Mouse (Mus musculus): Measurements from ENCODE around the gene Pgd. TPM values are rescaled to one million over a fixed set of nuclear protein-coding genes. Genes with fewer than 3 reads are reported as not detected.
A peak's percentile ranks its signal among the peaks of the same experiment; 100 is the strongest.
"Not testable (repeated sequence)": the region's sequence is repeated elsewhere in the genome, so short reads cannot be mapped to it uniquely, and the experiment has no call there.

Pgd gene
- polyA plus RNA-seq, 1 experiment from 2014 or later, result 77.6 TPM

DNA sequence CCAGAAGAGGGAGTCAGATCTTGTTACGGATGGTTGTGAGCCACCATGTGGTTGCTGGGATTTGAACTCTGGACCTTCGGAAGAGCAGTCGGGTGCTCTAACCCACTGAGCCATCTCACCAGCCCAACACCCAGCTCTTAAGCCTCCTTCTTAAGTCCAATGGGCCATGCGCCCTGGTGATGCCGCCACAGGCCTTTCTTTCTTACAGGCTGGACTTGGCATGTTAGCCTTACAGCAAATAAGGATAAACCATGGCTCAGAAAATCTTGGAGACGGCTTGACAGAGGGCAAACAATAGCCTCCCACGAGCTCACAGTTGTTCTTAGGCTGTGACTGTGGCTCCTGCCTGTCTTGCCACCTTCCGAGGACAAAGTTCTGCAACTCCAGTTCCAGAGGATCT is 3.4 kb upstream of the Pgd start:
- not testable (repeated sequence) for DNase-seq (ENCODE audit: low spot score)

DNA sequence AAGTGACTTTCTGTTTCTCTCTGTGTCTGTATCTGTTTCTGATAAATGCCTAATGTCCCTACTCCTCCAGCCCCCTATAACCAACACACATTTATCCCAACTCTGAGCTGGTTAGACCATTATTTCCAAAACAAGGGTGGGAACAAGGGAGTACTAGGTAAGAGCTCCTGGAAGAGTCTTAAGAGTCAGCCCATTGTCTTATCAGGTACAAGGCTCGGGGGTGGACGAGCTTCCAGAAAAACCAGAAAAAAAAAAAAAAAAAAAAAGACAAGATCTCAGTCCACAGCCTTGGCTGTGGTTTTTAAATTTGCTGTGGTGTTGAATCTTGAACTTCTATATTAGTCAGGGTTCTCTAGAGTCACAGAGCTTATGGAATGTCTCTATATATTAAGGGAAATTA is 1.4 kb upstream of the Pgd start:
- no peak for DNase-seq (ENCODE audit: low spot score)

DNA sequence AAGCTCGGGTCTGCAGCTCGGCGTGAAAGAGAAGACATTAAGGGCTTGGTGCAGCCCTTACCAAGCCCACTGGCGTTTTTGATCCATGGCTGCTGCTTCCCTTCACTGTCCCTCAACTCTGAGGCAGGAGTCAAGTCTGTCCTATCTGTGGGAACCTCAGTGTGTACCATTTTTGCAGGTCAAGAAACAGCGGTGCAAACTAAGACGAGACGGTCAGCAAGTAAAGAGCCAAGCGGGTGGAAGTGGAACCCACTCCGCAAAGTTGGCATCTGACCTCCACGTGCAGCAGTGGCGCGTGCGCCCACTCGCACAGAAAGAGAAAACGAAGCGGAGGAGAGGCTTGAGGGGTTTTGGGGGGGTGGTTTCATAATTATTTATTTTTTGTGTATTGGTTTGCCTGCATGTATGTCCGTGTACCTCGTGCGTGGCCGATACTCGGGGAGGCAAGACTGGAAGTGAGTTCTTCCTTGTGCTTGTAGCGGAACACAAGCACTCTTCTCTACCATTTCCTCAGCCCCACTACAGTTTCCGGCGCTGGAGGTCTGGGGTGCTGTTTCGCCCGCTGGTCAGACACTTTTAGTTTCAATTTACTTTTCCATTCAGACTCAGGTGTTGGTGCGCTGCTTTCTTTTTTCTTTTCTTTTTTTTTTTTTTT is 513 bp upstream of the Pgd start:
- peak; percentile 38 for DNase-seq (ENCODE audit: low spot score)

DNA sequence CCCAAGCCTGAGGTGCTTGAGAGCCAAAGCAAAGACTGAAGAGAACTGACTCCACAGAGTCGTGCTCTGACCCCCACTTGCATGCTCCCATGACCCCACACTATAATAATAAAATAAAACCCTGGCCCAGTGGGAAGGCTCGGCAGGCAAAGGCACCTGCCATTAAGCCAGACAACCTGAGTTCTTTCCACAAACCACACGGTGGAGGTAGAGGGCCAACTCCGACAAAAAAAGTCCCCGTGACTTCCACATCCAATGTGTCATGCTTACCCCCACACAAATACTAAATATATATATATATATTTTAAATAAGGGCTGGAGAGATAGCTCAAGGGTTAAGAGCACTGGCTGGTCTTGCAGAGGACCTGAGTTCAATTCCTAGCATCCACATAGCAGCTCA is 2.4 kb downstream of the Pgd start:
- no peak for DNase-seq (ENCODE audit: low spot score)

DNA sequence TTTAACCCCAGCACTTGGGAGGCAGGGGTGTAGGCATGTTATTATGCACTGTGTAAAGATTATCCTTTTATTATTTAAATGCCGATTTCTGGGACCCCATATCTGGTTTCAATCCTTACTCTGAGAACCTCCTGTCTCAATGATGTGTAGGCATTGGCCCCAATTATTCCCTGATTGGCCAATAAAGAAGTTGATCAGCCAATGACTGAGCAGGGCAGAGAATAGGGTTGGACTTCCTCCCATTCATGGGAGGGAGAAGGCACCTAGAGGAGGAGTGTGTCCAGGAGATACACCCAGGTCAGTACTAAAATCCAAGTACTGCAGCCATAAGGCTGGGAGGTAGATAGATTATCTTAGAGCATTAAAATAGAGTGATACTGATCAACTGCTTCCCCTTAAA is 3.4 kb downstream of the Pgd start:
- DNase-seq (ENCODE audit: low spot score), result no peak

DNA sequence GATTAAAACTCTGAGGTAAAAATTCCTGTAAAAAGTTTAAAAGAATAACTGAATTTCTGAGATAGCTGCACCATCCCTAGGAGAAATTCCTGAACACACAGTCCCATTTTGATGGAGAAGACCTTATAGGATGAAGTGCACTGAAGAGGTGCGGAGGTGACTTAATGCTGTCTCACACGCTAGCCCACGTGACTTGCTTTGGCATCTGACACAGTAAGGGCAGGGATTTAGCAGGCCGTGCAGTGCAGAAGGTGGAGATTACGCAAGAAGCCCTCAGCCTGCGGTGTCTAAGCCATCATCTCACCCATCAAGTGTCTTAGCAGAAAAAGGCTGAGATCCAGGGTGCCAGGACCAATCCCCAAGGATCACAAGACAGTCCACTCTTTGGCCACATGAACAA is 5.4 kb downstream of the Pgd start:
- DNase-seq (ENCODE audit: low spot score), result no peak

DNA sequence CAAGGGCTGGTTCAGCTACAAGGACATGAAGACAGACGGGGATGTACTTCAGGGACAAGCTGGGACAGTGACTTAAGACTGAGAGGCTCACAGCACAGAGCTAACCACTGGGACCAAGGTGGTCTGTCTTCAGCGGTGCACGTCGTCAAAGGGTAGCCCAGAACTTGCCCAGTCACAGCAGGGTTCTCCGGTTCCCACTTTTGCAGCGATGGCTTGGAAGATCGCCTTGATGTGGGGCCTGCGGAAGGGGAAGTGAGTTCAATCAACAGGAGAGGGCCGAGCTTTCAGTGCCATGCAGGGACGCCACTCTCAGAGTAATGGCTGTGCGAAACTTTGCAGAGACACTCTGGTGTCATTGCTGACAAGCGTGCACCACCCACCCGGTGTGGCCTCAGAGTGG is 6.7 kb downstream of the Pgd start:
- DNase-seq (ENCODE audit: low spot score), result no peak

DNA sequence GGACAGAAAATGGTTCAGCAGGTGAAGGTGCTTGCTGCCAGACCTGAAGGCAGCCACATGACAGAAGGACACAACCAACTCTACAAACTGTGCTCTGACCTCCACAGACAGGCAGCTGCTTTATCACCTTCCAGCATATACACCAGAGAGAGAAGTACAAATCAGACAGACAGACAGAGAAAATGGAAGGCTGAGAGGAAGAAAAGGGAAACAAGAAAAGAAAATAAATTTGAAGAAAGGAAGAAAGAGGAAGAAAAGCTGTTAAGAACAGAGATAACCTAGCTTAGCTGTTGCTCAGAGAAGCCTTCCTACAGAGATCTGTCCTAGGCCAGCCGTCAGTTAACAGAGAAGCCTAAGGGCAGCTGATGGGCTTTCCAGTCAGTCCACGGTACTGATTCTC is 7.4 kb downstream of the Pgd start:
- no peak for DNase-seq (ENCODE audit: low spot score)

DNA sequence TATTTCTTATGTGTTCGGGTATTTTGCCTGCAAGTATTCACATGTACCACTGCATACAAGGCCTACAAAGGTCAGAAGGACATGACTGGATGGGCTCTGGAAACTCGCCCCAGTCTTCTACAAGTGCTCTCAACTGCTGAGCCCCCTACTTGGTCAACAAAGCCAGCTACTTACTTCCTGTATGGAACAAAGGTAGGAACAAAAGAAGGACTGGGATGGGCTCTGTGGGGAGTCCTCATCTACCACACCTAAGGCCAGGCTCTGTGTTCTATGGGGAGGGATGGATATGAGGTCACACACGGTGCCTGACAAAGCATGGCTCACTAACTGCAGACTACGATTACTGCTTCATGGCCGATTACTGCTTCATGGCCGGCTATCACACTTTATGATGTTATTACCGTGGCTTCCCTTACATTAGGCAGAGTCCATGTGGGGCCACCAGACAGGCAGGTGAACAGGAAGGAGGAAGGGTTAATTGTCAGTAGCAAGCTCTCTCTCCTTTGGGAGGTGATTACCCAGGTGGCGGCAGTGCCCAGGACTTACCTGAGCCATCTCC is 9.1 kb downstream of the Pgd start:
- DNase-seq (ENCODE audit: low spot score), result no peak

DNA sequence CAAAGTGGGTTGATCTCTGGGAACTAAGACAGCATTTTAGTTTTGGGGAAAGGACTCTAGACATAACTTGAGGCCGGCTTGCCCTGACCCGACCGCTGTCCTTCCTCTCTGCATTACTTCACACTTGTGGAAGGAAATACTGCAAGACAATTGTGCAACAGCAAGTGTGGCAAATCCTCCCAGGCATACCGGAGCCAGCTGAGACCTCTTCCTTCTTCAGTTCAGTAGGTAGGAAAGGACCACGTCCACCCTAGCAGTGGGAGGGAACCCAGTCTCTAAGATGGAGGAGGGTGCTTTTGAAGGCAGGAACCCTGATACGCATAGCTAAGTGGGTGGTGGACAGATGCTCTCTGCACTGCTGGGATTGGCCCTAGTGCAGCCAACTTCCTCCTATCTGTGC is 10.9 kb downstream of the Pgd start:
- no peak for DNase-seq (ENCODE audit: low spot score)

DNA sequence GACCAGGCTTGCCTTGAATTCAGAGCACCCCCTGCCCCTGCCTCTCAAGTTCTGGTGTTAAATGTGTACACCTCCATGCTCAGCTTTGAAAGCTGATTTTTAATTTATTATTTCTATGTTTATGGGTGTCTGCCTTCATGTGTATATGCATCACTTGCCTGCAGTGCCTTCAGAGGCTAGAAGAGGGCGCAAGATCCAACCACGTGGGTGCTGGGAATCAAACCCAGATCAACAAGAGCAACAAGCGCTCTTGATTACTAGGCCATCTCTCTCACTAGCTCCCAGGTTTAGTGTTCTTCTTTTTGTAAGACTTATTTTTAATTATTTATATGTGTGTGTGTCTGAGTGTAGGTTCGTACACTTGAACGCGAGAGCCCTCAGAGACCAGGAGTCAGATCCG is 11.7 kb downstream of the Pgd start:
- no peak for DNase-seq (ENCODE audit: low spot score)

DNA sequence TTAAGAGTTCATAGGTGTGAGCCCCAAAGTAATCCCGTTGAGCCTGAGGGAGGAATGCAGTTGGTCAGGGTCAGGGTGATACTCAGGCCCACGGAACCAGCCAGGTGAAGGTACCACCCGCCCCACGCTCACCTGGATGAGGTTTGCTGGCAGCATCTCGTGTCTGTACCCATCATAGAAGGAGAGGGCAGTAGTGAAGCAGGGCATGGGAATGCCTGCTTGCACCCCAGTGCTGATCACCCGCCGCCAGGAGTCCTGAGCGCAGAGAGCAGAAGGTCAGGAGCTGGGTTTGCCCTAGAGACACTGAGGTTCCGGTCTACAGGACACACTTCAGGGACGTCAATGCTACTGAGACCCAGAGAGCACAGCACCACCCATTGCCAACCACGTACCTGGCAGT is 15.8 kb downstream of the Pgd start:
- no peak for DNase-seq (ENCODE audit: low spot score)

DNA sequence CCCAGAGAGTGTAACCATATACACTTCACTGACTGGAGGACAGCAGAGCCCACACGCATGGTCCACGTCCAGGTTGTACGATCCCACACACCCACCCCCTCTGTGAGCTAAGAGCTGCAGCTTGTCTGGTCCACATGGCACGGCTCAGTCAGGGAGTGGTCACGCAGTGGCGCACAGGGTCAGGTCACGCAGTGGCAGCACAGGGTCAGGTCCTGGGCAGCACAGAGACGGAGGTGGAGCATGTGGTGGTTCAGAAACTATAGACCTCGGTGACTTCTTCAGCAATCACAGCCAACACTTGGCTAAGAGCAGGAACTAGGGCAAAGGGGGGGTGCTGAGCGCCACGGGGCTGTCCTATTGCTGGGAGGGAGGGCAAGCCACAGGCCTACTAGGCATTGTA is 16.3 kb downstream of the Pgd start:
- no peak for DNase-seq (ENCODE audit: low spot score)

DNA sequence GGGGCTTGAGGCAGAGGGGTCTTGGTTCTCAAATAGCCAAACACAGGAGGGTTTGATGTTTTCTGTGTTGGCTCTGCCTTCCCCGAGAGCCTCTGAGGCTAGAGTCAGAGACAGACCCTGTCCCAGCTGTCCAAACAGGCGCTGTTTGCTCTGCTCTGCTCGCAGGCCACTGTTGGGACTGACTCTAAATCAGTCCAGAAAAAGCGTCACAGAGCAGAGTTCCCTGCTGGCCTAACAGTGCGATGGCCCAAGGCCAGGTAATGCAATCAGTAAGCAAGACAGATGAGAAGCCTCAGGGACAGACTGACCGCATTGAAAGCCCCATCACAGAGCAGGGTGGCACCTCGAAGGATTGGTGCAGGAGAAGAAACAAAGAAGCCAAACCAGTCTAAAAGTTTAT is 17.0 kb downstream of the Pgd start:
- no peak for DNase-seq (ENCODE audit: low spot score)

DNA sequence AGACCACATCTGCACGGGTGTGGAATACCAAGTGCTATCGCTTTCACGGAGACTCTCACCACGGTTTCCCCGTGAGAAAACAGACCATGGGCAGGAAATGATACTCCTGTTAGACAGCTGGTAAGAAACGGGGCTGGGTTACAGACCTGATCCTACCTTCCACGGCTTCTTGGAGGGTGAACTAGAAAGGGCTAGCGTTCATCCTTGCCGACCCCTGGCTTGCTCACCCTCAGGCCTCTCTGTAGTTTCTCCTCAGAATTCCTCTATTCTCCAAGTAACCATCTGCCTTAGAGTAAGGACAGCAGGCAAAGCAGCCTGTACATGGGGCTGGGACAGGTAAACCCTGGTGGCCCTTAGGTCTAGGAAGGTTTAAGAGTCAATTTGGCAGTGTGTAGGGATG is 17.4 kb downstream of the Pgd start:
- no peak for DNase-seq (ENCODE audit: low spot score)

DNA sequence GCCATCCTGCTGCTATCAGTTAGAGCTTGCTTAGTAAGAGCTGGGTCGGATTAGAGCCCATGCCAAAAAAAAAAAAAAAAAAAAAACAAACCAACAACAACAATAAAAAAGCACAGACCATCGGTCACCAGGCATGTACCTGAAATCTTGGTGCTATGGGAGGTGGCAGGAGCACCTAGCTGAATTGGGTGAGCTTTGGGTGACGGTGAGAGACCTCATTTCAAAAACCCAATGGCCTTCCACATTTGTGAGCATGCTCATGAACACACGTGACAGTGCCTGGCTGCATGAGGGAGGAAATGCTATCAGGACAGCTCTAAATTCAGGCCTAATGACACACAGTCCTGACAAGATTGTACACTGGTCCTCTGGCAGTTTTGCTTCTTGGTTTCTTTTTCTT is 18.5 kb downstream of the Pgd start:
- DNase-seq (ENCODE audit: low spot score), result no peak

DNA sequence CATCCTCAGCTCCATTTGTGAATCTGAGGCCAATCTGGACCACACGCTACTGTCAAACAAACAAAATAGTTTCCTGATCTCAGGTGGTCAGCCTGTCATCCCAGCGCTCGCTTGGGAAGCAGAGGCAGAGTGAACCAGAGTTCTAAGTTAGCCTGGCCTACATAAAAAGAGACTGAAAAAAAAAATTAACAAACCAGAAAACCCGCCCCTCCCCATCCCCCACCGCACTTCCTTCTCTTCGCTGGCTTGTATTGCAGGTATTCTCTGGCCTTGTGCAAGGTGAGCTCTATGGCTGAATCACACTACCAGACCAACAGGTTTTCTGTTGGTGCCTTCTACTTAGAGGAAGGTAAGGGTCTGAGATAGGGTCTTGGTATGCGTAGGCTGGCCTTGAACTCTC is 19.0 kb downstream of the Pgd start:
- DNase-seq (ENCODE audit: low spot score), result no peak

DNA sequence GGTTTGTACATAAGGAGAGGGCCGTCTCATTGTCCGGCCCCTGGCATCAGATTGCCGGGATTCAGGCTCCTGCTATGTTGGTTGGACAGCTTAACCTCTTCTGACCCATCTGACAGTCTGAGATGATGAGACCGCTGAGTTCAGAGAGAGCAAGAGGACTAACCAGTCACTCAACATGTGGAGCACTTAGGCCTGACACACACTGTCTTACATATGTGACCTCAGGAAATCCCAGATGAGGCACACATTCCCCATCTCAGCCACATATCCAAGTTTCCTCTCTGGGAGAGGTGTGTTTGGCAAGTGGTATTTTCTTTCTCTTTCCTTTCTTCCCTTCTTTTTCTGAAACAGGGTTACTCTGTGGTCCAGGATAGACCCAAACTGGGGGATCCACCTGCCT is 21.4 kb downstream of the Pgd start:
- DNase-seq (ENCODE audit: low spot score), result no peak

DNA sequence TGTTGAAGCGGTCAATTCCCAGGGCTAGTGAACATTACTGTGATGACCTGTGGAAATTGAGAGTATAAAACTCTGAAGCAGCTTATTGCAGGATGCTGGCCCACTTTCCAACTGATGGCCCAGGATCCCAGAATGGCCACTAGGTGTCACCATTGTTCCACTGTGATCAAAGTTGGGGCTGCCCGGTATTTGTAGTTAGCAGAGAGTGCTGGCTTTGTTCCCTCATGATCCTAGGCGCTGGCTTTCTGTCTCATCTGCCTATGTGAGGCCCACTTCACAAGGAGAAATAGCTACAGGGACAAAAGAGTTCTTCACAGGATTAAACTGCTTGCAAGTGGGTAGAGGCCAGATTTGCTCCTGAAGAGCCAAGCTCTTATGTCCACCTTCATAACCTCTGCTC is 22.1 kb downstream of the Pgd start:
- DNase-seq (ENCODE audit: low spot score), result peak; percentile 88

DNA sequence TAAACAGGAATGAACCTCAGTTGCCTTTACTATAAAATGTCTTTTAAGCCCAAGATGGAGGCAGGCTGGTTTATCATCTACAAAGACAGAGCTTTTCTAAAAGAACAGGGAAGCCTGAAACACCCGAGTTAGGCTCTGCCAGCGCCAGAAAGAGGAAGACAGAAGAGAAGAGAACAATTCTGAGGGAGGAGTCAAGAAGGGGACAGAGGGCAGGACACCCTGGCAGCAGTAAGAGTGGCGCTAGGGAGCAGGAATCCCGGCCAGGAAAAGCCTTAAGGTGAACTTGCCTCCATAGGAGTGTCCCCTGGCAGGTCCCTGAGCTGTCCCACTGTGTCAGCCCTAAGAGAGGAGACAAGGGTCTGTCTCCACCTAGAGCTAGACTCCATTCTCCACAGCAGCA is 23.0 kb downstream of the Pgd start:
- no peak for DNase-seq (ENCODE audit: low spot score)

DNA sequence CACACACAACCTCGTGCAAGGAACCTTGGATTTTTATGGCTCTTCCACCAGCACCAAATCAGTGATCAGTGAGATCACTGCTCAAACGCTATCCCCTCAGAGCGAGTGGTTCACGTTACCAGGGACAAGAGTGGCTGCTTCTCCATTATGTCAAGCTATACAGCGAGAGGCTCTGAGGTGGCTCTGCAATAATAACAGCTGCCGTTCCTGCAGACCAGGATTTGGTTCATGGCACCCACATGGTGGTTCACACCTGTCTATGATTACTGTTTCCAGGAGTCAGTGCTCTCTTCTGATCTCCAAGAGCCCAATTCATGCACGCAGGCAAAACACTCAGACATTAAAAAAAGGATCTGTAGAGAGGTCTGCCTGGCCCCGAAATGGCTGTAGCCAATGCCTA is 28.1 kb downstream of the Pgd start:
- no peak for DNase-seq (ENCODE audit: low spot score)

DNA sequence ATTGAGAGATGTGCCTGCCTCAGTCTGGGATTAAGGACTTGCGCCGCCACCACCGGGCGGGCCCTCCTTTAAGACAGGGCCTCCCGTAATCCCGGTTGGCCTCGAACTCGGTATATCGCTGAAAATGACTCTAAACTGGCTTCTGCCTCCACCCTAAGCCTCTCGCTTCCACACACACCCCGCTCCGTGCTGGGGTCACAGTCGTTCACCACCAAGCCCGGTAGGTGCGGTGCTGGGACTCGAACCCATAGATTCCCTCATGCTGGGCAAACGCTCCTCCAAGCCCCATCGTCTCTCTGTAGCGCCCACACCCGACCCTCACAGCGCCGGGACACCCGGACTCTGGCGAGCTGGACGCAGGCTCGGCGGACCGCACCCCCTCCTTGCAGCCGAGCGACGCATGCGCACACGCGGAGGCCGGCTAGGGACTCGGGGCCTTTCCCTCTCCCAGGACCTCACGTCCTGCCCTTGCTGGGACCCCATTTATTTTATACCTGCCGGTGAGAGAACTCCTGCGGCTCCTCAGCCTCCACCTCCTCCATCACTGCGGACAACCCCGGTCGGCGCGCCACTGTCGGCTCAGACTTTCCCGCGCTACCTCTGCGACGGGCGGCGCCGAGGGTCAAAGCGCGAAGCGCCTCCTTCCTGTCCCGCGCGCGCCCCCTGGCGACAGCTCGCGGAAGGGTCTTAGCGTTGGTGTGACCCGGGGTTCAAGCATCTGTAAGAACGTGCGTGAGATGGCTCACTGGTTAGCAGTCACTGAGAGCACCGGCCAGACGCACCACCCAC is 29.4 kb downstream of the Pgd start, which contains the start of gene Cenps:
TSS of gene Cenps (minus strand) at position 648 of the 789 bp plus-strand sequence.
- DNase-seq (ENCODE audit: low spot score), result peak; percentile 90

Measured in thymus, postnatal 0 days (tissue).